Mouse (Mus musculus) adrenal gland, postnatal 25 days (tissue): ENCODE measurements around the gene Ddx39b. TPM values are rescaled to one million over a fixed set of nuclear protein-coding genes. Genes with fewer than 3 reads are reported as not detected.

Experiments
- DNase-seq: peaks from one replicate; pipeline ENCODE4 v3.0.0; 2021; ENCODE audit warnings: mixed read lengths
- long read RNA-seq: library from polyadenylated mRNA; stranded (forward); transcript quantifications from one replicate; pipeline ENCODE4 v2.0.0, GENCODE M21; 2021
- total RNA-seq: library from RNA; stranded (reverse); gene quantifications from 2 replicates; pipeline ENCODE4 v1.2.3, GENCODE M21; 2021

The Ddx39b gene
- 237 and 249 TPM in 2 replicates for total RNA-seq
- long read RNA-seq, transcript Ddx39b-203 (10 exons, 2,848 nt) = minor isoform, 10 of 194 reads
- long read RNA-seq, transcript Ddx39b-201 (11 exons, 1,739 nt) = major isoform, 147 of 194 reads
- long read RNA-seq, partial matches to known transcripts = 22 of 194 reads
- long read RNA-seq, other reads (novel, unspliced or antisense) = 15 of 194 reads

DNA sequence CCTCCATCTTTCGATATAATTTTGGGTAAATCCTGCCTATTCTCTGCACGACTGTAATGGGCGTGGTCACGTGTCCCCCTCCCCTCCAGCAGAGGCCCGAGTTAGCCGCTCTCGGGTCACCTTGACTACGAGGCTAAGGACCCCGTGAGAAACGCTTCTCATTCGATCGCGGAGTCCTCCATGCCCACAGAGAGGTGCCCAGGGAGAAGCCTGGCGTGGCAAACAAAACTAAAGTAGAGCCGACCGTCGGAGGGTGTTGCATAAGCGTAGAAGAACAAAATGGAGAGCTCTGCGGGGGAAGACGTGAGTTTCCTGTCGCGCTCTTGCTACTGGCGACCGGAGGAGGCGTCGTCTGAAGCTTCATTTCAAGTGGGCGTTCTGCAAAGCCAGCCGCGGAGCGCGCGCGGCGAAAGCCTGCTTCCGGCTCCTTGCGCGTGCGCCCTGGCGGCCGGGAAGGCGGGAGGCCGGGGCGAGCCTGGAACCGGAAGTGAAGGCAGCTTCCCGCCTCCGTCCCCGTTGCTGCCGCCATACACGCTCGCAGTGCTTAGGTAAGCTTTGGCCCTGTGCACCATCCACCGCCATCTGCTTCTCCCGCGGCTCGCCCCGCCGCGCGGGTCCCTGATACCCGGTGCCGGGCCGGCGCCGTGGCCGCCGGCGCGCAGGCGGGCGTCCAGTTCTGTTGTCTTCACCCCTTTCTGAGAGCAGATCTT lies at the start of gene Ddx39b:
Gene Ddx39b (plus strand): TSS at position 442 of the 710 bp plus-strand sequence.
- DNase-seq = peak; percentile 95

DNA sequence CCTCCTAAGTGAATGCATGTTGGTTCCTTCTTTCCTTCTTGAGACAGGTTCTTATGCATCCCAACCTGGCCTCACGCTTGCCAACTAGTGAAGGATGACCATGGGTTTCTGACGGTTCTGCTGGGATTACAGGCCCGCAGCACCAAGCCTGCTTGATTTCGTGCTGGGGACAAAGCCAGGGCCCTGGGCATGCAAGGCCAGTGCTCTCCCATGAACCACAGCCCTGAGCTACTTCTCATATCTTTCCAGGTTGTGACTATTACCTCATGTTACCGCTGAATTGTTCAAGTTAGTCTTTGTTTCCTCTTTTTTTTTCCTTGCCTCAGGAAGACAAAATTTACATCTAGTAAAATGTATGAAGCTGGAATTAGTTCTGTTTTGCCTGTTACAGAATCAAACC lies 48.6 kb upstream of the Ddx39b start:
- no peak for DNase-seq

DNA sequence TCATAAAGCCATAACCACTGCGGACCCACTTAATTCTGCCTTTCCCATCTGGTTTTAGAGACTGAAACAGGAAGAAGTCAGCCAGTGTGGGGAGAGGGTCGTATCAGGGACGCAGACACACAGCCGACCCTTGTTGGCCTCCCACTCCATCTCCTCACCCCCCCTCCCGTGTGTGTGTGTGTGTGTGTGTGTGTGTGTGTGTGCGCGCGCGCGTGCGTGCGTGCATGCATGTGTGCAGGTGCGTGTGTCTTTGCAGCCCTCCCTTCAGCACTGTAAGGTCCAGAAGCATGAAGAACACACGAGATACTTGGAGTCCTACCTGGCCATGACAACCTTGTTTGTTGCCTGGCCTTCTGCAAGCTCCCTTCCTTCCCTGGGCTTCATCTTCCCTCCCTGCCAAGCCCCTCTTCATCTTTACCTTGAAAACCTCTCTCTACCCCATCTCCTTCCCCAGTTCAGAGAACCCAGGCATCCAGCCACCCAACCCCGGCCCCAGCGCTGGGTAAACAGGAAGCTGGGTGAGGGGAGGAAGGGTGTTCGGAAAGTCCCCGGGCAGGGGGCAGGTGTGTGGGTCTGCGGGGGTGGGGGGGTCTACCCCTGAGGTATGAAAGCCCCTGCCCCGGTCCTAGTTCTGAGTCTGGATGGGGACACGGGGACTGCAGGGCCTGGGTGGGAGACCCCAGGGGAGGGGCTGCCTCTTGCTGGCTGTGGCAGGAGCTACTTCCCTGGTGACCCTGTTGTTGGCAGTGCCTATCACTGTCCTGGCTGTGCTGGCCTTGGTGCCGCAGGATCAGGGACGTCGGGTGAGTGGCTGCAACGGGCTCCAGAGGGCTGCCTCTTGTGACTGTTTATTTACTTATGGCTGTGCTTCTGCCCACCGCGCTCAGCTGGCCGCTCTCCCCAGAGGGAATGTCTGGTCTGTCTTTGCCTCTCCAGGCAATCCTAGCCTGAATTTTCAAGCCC lies 47.4 kb upstream of the Ddx39b start, which contains the start of gene Ltb:
Gene Ltb (plus strand): TSS at position 559 of the 963 bp plus-strand sequence.
- DNase-seq = peak; percentile 48

DNA sequence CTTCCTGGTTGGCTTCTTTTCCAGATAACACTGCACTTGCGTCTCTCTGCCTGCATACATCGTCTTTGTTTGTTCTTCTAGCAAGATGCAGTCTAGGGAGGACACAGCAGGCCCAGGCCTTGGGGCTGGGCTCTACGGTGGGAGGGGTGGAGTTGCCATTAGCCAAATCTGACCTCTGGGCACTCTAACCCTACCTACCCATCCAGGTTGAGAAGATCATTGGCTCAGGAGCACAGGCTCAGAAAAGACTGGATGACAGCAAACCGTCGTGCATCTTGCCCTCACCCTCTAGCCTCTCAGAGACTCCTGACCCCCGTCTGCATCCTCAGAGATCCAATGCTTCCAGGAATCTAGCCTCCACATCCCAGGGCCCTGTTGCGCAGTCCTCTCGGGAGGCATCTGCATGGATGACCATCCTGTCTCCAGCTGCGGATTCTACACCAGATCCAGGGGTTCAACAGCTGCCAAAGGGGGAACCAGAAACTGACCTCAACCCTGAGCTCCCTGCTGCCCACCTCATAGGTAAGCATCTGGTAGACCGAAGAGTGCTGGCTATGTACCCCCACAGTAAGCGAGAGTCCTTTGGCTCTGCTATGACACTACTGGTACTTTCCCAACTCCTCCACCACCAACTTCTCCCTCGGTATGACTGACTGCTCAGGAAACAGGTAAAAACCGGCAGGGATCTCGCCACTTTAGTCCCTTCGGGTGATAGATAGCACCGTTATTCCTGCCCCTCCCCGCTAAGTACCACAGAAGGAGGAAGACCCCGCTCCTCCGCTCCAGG lies 46.5 kb upstream of the Ddx39b start:
- DNase-seq = no peak

DNA sequence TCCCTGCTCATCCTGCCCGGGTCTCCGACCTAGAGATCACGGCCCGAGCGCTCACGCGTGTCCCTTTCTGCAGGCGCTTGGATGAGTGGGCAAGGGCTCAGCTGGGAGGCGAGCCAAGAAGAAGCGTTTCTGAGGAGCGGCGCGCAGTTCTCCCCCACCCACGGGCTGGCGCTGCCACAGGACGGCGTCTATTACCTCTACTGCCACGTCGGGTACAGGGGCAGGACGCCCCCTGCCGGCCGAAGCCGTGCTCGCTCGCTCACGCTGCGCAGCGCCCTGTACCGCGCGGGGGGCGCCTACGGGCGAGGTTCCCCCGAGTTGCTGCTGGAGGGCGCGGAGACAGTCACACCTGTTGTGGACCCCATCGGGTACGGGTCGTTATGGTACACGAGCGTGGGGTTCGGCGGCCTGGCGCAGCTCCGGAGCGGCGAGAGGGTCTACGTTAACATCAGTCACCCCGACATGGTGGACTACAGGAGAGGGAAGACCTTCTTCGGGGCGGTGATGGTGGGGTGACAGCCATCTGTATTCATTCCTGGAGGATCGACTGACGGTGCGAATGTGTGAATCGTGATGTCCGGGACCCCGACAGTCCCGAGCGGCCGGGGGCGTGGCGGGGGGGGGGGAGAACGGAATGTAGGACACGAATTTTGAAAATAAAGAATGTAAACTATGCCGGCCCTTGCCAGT lies 45.8 kb upstream of the Ddx39b start:
- peak; percentile 86 for DNase-seq

DNA sequence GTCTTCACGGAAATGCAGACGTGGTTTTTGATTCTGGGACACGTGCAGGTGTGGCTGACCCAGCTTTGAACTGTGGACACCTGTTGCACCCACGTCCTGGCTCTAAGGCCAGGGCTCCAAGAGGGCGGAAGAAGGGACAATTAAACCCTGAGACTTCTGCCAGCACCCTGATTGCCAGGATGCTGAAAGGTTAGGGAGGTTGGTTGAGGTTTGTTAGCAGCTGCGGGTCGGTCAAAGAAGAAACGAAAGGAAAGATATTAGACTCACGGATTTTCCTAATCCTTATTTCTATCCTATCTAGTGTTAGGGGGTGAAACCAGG lies 45.3 kb upstream of the Ddx39b start:
- DNase-seq = no peak

DNA sequence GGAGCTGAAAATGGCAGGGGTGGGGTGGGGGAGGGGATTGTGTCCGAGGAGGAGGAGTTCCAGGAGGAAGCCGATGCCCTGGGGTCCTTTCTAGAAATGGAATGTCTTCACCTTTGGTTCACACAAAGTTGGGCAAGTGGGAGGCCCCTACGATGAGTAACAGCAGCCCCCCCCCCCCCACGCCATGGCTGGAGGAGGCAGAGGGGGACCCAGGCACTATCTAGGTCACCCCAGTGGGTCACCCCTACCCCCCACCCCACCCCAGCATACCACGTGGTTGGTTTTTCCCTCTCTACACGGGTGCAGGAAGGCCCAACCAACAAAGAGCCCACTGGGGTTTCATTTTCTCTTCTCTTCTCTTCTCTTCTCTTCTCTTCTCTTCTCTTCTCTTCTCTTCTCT lies 44.4 kb upstream of the Ddx39b start:
- no peak for DNase-seq

DNA sequence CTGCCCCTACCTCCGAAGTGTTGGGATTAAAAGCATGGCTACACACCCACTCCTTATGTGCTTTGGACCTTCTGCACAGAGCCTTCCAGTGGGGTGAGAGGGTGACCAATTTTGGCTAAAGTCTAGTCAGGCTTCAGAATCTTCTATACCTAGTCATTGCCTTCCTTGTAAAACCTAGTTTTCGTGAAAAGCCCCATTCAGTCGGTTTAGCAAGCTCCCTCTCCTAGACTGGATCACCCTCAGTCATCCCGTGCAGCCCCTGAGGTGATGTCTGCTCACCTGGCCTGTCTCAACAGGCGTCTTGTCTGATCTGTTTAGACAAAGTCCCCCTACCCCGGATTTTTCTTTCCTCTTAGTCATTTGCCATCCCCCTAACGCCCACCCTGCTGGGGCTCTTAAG lies 43.5 kb upstream of the Ddx39b start:
- no peak for DNase-seq

DNA sequence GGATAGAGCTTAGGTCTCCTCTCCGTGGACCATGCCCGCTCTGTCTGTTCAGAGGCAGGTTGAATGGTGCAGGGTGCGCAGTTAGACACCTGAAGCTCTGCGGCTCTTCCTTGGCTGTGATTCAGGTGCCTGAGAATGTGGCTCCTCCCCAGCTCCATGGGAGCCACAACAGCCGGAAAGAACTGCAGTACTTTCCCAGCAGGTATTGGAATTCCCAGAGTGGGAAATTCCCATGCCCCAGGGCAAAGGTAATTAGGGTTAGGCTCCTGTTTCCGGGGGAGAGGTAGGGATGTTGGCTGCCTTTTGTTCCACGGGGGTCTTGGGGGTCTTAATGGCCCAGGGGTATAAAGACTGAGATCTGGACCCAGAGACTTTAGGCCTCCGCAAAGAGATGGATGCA lies 42.6 kb upstream of the Ddx39b start:
- no peak for DNase-seq

DNA sequence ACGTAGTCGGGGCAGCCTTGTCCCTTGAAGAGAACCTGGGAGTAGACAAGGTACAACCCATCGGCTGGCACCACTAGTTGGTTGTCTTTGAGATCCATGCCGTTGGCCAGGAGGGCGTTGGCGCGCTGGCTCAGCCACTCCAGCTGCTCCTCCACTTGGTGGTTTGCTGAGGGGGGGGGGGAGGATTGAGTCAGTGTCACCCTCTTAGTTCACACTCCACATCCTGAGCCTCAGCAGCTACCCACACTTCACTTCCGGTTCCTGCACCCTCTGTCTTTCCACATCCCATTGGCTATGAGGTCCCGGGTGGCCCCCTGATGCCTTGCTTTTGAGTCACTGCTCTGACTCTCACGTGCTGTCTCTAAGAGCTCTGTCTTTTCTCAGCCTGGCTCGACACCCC lies 41.1 kb upstream of the Ddx39b start:
- no peak for DNase-seq

DNA sequence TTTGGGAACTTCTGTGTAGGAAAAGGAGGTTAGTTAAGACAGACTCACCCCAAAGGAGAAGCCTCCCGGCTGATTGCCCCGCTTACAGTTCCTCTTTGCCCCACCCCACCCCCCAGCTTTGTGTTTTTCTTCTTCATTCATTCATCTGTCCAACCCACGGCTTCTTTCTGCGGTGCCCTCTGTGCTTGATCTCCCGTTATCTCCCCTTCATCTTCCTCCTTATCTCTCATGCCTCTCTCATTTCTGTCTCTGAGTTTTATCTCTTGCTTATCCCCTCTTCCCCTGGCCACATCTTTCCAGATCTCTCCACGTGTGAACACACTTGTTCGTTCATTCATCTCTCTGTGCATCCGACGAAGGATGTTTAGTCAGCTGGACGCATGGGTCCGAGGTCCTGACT lies 40.4 kb upstream of the Ddx39b start:
- no peak for DNase-seq

DNA sequence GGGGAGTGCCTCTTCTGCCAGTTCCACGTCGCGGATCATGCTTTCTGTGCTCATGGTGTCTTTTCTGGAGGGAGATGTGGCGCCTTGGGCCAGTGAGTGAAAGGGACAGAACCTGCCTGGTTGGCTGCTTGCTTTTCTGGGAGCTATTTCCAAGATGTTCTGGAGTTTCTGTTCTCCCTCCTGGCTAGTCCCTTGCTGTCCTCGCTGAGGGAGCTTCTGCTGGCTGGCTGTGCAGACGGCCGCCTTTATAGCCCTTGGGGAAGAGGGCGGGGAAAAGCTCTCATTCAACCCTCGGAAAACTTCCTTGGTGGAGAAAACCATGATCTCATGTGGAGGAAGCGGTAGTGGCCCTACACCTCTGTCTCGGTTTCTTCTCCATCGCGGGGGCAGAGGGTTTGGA lies 39.8 kb upstream of the Ddx39b start, which contains the start of gene Tnf:
Gene Tnf (minus strand): TSS at position 221 of the 400 bp plus-strand sequence.
- peak; percentile 33 for DNase-seq

DNA sequence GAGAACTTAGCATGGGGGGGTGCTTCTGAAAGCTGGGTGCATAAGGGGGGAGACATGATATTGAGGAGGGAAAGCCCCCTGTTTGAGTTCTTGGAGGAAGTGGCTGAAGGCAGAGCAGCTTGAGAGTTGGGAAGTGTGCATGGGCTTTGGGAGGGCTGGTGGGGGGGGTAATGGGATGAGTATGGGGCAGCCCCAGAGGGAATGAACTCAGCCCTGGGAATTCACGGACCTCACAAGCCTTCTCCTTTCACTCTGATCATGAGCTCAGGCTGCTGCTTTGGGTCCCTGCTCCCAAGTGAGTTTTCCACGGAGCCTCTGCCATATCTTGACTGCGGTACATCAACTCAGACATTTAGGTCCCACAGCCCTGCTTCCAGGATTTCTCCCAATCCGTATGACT lies 39.1 kb upstream of the Ddx39b start:
- DNase-seq = no peak

DNA sequence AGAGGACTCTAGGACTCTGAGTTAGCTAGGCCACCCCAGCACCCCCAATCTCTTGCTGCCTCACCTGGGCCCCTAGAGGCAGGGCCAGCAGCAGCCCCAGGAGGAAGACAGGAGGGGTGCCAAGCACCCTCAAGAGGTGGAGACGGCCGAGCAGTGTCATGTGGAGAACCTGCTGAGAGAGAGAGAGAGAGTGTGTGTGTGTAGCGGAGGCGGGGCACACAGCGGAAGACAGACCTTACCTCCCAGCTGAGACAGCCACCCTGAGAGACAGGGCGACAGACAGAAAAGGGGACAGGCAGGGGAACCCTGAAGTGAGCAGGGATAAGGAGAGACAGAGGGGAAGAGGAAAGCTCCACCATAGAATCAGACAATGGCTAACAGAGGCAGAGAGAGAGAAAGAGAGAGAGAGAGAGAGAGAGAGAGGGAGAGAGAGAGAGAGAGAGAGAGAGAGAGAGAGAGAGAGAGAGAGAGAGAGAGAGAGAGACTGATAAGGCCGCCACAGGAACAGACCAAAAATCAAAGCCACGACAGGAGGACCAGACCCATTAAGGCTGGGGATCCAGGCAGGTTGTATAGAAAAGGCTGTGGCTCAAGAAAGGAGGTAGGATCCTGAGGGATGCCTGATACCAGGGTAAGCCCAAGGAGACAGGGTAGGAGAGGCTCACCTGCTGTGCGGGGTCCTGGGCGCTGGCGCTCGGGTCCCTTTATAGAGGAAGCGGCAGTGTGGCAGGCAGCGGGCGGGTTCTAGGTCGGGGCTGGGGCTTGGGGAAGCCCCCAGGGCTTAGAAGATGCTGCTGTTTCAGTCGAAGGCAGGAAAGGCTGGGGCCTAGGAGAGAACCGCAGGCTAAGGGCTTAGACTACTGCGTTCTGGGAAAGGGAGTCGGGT lies 36.8 kb upstream of the Ddx39b start, which contains the start of gene Lta:
Gene Lta (minus strand): TSS at position 858 of the 886 bp plus-strand sequence.
- no peak for DNase-seq

DNA sequence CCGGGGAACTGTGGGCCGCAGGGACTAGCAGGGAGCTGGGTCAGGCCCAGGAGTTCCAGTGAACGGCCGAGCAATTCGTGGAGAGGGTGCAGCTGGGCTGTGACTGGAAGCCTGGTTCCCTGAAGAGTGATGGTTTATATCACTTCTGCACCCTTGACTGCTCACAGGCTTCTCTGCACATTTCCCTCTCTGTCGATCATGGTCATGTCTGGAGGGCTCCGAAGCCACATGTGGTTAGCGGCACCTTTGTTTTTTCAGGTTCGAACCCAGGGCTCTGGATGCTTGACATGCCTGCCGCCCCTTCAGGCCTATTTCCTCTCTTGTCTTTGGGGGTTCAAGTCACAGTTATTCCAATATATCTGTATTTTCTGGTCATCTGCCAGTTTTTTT lies 36.2 kb upstream of the Ddx39b start:
- no peak for DNase-seq

DNA sequence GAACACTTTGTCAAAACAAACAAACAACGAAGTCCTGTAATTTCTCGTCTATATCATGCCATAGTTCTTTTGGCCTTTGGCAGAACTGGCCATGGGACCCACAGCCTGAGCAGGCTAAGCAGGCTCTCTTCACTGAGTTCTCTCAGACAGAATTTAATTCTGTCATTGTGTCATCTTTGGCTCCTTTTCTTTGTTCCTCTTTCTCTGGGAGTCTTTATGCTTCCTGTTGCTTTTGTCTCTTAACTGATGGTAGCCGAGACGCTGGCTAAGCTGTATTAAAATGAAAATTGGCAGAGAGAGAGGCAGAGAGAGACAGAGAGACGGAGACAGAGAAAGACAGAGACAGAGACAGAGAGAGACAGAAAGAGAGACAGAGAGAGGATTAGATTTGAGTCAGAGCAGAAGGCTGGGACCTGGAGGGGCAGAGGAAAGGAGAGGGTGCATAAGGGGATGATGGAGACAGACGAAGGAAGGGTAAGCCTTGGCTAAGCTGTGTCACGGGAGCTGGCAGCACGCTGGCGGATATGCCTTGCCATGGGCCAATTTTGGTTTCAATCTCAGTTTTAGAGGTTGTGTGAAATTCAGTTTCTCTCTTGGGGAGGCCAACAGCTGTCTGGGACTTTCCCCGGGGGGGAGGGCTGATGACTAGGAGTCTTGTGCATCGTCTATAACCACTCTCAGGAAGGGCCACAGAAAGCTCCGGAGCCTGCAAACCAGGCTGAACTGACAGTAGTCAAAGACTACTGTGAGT lies 31.6 kb upstream of the Ddx39b start:
- DNase-seq = no peak

DNA sequence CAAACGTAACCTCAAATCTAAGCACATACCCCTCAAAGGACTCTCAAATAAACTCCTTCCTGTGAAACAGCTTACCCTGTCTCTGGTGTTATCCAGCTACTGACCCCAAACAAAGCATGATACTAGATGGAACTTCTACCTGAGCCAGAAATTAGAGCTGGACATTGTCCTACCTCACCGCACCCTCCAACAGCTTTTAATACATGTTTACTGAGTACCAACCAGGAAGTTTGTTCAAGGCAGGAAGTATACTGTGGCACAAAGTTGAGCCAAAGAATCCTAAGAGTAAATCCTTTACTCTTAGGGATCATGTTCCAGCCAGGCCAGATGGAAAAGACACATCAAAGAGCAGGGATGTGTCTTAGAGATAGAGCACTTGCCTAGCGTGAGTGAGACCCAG lies 31.0 kb upstream of the Ddx39b start:
- no peak for DNase-seq

DNA sequence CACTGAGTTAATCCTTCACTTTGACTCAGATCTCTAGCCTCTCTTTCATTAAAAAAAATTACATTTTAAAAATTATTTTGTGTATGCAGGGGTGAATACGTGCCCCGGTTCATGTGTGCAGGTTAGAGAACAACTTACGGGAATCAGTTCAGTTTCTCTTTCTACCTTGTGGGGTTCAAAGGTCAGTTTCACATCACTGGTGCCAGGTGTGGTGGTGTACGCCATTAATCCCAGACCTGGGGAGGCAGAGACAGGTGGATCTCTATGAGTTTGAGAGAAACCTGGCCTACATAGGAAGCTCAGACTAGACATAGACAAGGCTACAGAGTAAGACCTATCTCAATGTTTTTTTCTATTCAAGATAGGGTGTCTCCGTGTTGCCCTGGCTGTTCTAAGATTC lies 28.5 kb upstream of the Ddx39b start:
- no peak for DNase-seq

DNA sequence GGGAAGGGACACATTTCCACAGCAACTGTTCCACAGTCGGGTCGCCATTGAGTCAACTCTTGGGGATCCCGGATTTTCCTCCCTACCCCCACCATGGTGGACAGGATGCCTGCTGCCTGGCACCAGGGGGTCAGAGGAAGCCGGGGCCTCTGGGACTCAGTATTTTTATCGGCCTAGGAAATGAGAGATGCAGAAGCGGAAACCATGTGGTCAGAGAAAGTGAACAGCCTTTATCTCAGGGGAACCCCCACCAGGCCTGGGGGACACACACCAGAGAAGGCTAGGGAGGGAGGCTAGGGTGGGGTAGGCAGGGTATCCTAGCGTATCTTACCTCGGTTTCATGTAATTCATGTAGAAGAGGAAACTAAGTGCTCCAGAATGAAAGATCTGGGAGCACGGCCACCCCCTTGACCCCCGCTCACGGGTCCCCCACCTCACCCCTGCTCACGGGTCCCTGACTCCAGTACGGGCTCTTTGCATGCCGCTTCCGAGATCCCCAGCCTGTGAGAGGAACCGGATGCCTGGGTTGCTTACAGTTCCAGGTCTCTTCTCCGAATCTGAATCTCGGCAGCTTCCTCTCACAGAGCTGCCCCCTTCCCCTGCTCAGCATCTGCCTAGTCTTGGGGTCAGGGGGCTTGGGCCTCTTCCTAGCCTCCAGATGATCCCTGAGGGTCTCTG lies 22.9 kb upstream of the Ddx39b start:
- no peak for DNase-seq
